Mouse (Mus musculus): ENCODE results near the gene Aatf. TPM values are rescaled to one million over a fixed set of nuclear protein-coding genes. Genes with fewer than 3 reads are reported as not detected.

The Aatf gene
- total RNA-seq, 2 experiments from 2014 or later, result 11.1 to 12.2 TPM

- no peak for DNase-seq
Measured at GRCm38 (mm10) chr11:84376510-84377365, 136.6 kb downstream of the Aatf start.

- DNase-seq, result no peak
Measured at GRCm38 (mm10) chr11:84375951-84376496, 137.3 kb downstream of the Aatf start.

- no peak for DNase-seq
Measured at GRCm38 (mm10) chr11:84373122-84373521, 140.2 kb downstream of the Aatf start.

Other genes with a start within 250 kb of the Aatf start
- not detected for gene Lhx1, start 12.0 kb upstream of the Aatf start, total RNA-seq (2021)